Mouse (Mus musculus) intestine, postnatal 0 days (tissue): ENCODE results near the gene Igf1r. TPM values are rescaled to one million over a fixed set of nuclear protein-coding genes. Genes with fewer than 3 reads are reported as not detected.

ENCODE experiments used
- ATAC-seq: fragments of 200-750 bp; cut with Nextera tagmentation; 2 replicates; pipeline ENCODE4 v1.8.0; 2017; ENCODE audit warnings: mild to moderate bottlenecking, moderate TSS enrichment, moderate library complexity
- H3K27ac ChIP-seq: fragments of 300-500 bp; sonication (generic); 2 replicates; pipeline ENCODE4 v1.5.1; 2014; ENCODE audit warnings: mild to moderate bottlenecking, low read depth, low read length, moderate library complexity
- H3K27me3 ChIP-seq: fragments of 300-500 bp; sonication (generic); replicated peaks from 2 replicates; pipeline ENCODE4 v1.6.1; 2014; ENCODE audit warnings: low read length, mixed read lengths; ENCODE audit not compliant: control insufficient read depth, insufficient read depth
- H3K36me3 ChIP-seq: fragments of 300-500 bp; sonication (generic); 2 replicates; pipeline ENCODE4 v1.6.1; 2014; ENCODE audit warnings: mild to moderate bottlenecking, moderate library complexity; ENCODE audit not compliant: control insufficient read depth, insufficient read depth
- H3K4me1 ChIP-seq: fragments of 300-500 bp; sonication (generic); replicated peaks from 2 replicates; pipeline ENCODE4 v1.6.1; 2014; ENCODE audit warnings: antibody characterized with exemption, low read length, mixed read lengths; ENCODE audit not compliant: control insufficient read depth, insufficient read depth
- H3K4me2 ChIP-seq: fragments of 300-500 bp; sonication (generic); replicated peaks from 2 replicates; pipeline ENCODE4 v1.6.1; 2014; ENCODE audit warnings: low read depth, mild to moderate bottlenecking, moderate library complexity
- H3K4me3 ChIP-seq: fragments of 300-500 bp; sonication (generic); 2 replicates; pipeline ENCODE4 v1.5.1; 2014; ENCODE audit warnings: low read depth, low read length
- H3K9ac ChIP-seq: fragments of 300-500 bp; sonication (generic); 2 replicates; pipeline ENCODE4 v1.6.1; 2014; ENCODE audit warnings: mild to moderate bottlenecking, low read depth, low read length
- H3K9me3 ChIP-seq: fragments of 300-500 bp; sonication (generic); 2 replicates; pipeline ENCODE4 v1.6.1; 2016; ENCODE audit warnings: mixed run types; ENCODE audit not compliant: control insufficient read depth
- CTCF ChIP-seq: sonication (generic); IDR thresholded peaks from 2 replicates; pipeline ENCODE4 v1.5.1; 2016; ENCODE audit warnings: low read depth, mild to moderate bottlenecking, control low read depth, antibody characterized with exemption, moderate library complexity
- WGBS: fragments of 180-500 bp; shearing (Covaris S2); extraction: QIAGEN DNeasy Blood & Tissue Kit; methylation state at CpG from one replicate; pipeline ENCODE4 v1.1.7; 2014; 5-methylcytosine and 5-hydroxymethylcytosine counted together
- polyA plus RNA-seq: library from polyadenylated mRNA; unstranded; fragments of >200 nt; fragmentation: Nextera tagmentation; extraction: Ambion mirVana; gene quantifications from 2 replicates; pipeline ENCODE4 v1.2.1, GENCODE M21; 2015

Gene Igf1r
- polyA plus RNA-seq, 1 experiment from 2014 or later, result 5.3 TPM

- H3K4me3 ChIP-seq, result no peak overlapping the region
- no peak for ATAC-seq
- TF ChIP-seq CTCF, result no peak
- no peaks in the 10 kb centered on the region for H3K27me3 ChIP-seq
- H3K9me3 ChIP-seq, result no peaks in the 10 kb centered on the region
- no peak overlapping the region for H3K9ac ChIP-seq
- H3K4me1 ChIP-seq, result no peaks in the 10 kb centered on the region
- no peak overlapping the region for H3K4me2 ChIP-seq
- H3K27ac ChIP-seq, result no peak overlapping the region
- H3K36me3 ChIP-seq, result no peaks in the 10 kb centered on the region
- WGBS, result 92% methylated on average over 8 of the region's 8 CpGs
Observed at GRCm38 (mm10) chr7:68064120-68064519, 111.5 kb downstream of the Igf1r start.

- Histone ChIP-seq H3K4me2 (no peak overlapping the region), H3K4me3 (no peak overlapping the region), H3K9me3 (no peaks in the 10 kb centered on the region), H3K27me3 (no peaks in the 10 kb centered on the region), H3K9ac (no peak overlapping the region), H3K4me1 (no peaks in the 10 kb centered on the region), H3K27ac (no peak overlapping the region), H3K36me3 (no peaks in the 10 kb centered on the region)
- 51% methylated on average over 11 of the region's 11 CpGs for WGBS
- no peak for TF ChIP-seq CTCF
- ATAC-seq, result no peak
Observed at GRCm38 (mm10) chr7:68064647-68065362, 112.2 kb downstream of the Igf1r start.

GRCm38 (mm10) chr7:68065904-68066303 is 113.3 kb downstream of the Igf1r start:
- H3K9ac ChIP-seq, result no peak overlapping the region
- no peaks in the 10 kb centered on the region for H3K36me3 ChIP-seq
- H3K9me3 ChIP-seq, result no peaks in the 10 kb centered on the region
- ATAC-seq, result no peak
- no peaks in the 10 kb centered on the region for H3K27me3 ChIP-seq
- no peak overlapping the region for H3K4me2 ChIP-seq
- no peak overlapping the region for H3K27ac ChIP-seq
- no peaks in the 10 kb centered on the region; the same call in 1 of the 2 replicates for H3K4me1 ChIP-seq
- TF ChIP-seq CTCF, result no peak
- no peak overlapping the region for H3K4me3 ChIP-seq
- 67% methylated on average over 6 of the region's 6 CpGs for WGBS

GRCm38 (mm10) chr7:68067321-68067720 is 114.7 kb downstream of the Igf1r start:
- TF ChIP-seq CTCF, result no peak
- Histone ChIP-seq H3K9ac (no peak overlapping the region), H3K27ac (no peak overlapping the region), H3K36me3 (no peaks in the 10 kb centered on the region), H3K4me1 (no peaks in the 10 kb centered on the region; the same call in 1 of the 2 replicates), H3K9me3 (no peaks in the 10 kb centered on the region), H3K4me2 (no peak overlapping the region), H3K4me3 (no peak overlapping the region), H3K27me3 (no peaks in the 10 kb centered on the region)
- 94% methylated on average over 4 of the region's 4 CpGs for WGBS
- ATAC-seq, result no peak

GRCm38 (mm10) chr7:68069324-68069723 is 116.7 kb downstream of the Igf1r start:
- no peak overlapping the region for H3K4me2 ChIP-seq
- no peaks in the 10 kb centered on the region for H3K36me3 ChIP-seq
- no peak for ATAC-seq
- H3K9ac ChIP-seq, result no peak overlapping the region
- H3K27ac ChIP-seq, result no peak overlapping the region
- TF ChIP-seq CTCF, result no peak
- H3K9me3 ChIP-seq, result no peaks in the 10 kb centered on the region
- no peak overlapping the region for H3K4me3 ChIP-seq
- no peaks in the 10 kb centered on the region for H3K27me3 ChIP-seq
- H3K4me1 ChIP-seq, result no peaks in the 10 kb centered on the region; the same call in 1 of the 2 replicates
- WGBS, result 62% methylated on average over 7 of the region's 7 CpGs

DNA sequence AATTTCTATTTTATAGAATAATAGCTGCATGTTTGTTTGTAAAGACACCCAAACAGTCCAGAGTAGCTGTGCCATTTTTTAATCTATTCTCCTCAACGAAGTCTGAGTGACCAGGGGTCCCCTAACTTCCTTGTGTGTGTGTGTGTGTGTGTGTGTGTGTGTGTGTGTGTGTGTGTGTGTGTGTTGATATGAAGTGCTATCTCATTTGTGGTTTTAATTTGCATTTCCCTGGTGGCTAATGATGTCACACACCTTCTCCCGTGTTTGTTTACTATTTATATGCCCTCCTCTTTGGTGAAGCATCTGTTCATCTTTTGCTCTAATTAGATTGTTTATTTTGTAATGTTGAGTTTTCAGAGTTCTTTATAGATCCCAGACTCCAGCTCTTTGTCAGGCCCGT is 117.4 kb downstream of the Igf1r start:
- no peaks in the 10 kb centered on the region for H3K9me3 ChIP-seq
- H3K9ac ChIP-seq, result no peak overlapping the region
- no peak for ATAC-seq
- H3K27ac ChIP-seq, result no peak overlapping the region
- H3K4me3 ChIP-seq, result no peak overlapping the region
- no peaks in the 10 kb centered on the region for H3K27me3 ChIP-seq
- H3K4me1 ChIP-seq, result no peaks in the 10 kb centered on the region; the same call in 1 of the 2 replicates
- WGBS, result 30% methylated on average over 3 of the region's 3 CpGs
- H3K36me3 ChIP-seq, result no peaks in the 10 kb centered on the region
- no peak for TF ChIP-seq CTCF
- H3K4me2 ChIP-seq, result peak overlapping the region; percentile 27; the same call in 1 of the 2 replicates

DNA sequence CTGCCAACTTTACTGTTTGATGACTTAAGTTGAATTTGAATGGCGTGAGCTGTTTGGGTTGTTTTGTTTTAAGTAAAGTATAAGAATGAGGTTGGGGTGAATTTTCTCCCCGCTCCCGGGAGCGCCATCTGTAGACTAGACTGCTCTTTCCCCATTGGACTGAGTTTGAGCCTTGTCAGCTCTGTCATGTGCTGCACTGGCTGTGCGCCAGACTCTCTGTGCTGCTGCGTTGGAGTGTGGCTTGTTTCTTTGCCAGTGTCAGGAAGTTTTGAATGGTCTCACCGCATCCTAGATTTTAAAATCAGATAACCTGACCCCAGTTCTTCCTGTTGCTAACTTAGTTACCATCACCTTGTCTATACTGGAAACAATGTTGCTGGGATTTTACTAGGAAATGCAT is 118.0 kb downstream of the Igf1r start:
- ATAC-seq, result peak; percentile 44; the same call in 1 of the 2 replicates
- Histone ChIP-seq H3K9ac (no peak overlapping the region), H3K27me3 (no peaks in the 10 kb centered on the region), H3K4me2 (peak overlapping the region; percentile 27), H3K4me3 (no peak overlapping the region), H3K36me3 (no peaks in the 10 kb centered on the region), H3K27ac (no peak overlapping the region), H3K9me3 (no peaks in the 10 kb centered on the region), H3K4me1 (no peaks in the 10 kb centered on the region; the same call in 1 of the 2 replicates)
- TF ChIP-seq CTCF, result peak; percentile 49
- WGBS, result 29% methylated on average over 7 of the region's 7 CpGs
